Mouse (Mus musculus) heart, postnatal 0 days (tissue): ENCODE measurements at regions not wholly inside any gene's neighbourhood (a gene's known extent, or its start where the extent isn't known, plus 50 kb on each side); places are given as distances from the start of the nearest gene placed in this dataset.

Source experiments
- CTCF ChIP-seq: IDR thresholded peaks from 2 replicates; pipeline ENCODE4 v1.5.1; 2016; ENCODE audit warnings: antibody characterized with exemption, control low read depth, low read depth
- EP300 ChIP-seq: IDR thresholded peaks from 2 replicates; pipeline ENCODE4 v1.6.1; 2016; ENCODE audit warnings: antibody characterized with exemption, low read depth

- TF ChIP-seq CTCF (no peak), EP300 (no peak)
Measured at GRCm38 (mm10) chr7:129896291-129896690, 304.6 kb downstream of the Wdr11 start.
